Mouse (Mus musculus) forebrain, embryonic 13.5 days (tissue): ENCODE data around the gene Iqgap2. TPM values are rescaled to one million over a fixed set of nuclear protein-coding genes. Genes with fewer than 3 reads are reported as not detected.

Experiments used
- ATAC-seq: fragments of 200-750 bp; cut with Nextera tagmentation; 2 replicates; pipeline ENCODE4 v1.8.0; 2017
- H3K27ac ChIP-seq: fragments of 300-500 bp; sonication (generic); 2 replicates; pipeline ENCODE4 v1.5.1; 2015; ENCODE audit warnings: inconsistent platforms, mild to moderate bottlenecking, moderate library complexity
- H3K27me3 ChIP-seq: fragments of 300-500 bp; sonication (generic); 2 replicates; pipeline ENCODE4 v1.6.1; 2015; ENCODE audit warnings: mild to moderate bottlenecking, inconsistent platforms
- H3K36me3 ChIP-seq: fragments of 300-500 bp; sonication (generic); 2 replicates; pipeline ENCODE4 v1.6.1; 2015; ENCODE audit warnings: mild to moderate bottlenecking, inconsistent platforms; ENCODE audit not compliant: poor library complexity, severe bottlenecking
- H3K4me1 ChIP-seq: fragments of 300-500 bp; sonication (generic); 2 replicates; pipeline ENCODE4 v1.6.1; 2015; ENCODE audit warnings: inconsistent platforms
- H3K4me2 ChIP-seq: fragments of 300-500 bp; sonication (generic); 2 replicates; pipeline ENCODE4 v1.6.1; 2015; ENCODE audit warnings: inconsistent platforms, mild to moderate bottlenecking, moderate library complexity
- H3K4me3 ChIP-seq: fragments of 300-500 bp; sonication (generic); 2 replicates; pipeline ENCODE4 v1.5.1; 2015; ENCODE audit warnings: mild to moderate bottlenecking, inconsistent platforms
- H3K9ac ChIP-seq: fragments of 300-500 bp; sonication (generic); 2 replicates; pipeline ENCODE4 v1.6.1; 2015; ENCODE audit warnings: mild to moderate bottlenecking, inconsistent platforms
- H3K9me3 ChIP-seq: fragments of 300-500 bp; sonication (generic); replicated peaks from 2 replicates; pipeline ENCODE4 v1.6.1; 2016; ENCODE audit warnings: inconsistent platforms
- WGBS: fragments of 180-500 bp; shearing (Covaris S2); methylation state at CpG from one replicate; pipeline ENCODE4 v1.1.7; 2015; 5-methylcytosine and 5-hydroxymethylcytosine counted together
- polyA plus RNA-seq: library from polyadenylated mRNA; unstranded; fragments of >200 nt; fragmentation: Nextera tagmentation; extraction: Ambion mirVana; gene quantifications from 2 replicates; pipeline ENCODE4 v1.2.1, GENCODE M21; 2015

The Iqgap2 gene
- polyA plus RNA-seq, 1 experiment from 2014 or later = 9.1 TPM

- 86% methylated on average over 1 of the region's 1 CpGs for WGBS
- H3K9me3 ChIP-seq = no peaks in the 10 kb centered on the region
- no peaks in the 10 kb centered on the region for H3K4me1 ChIP-seq
- H3K4me3 ChIP-seq = no peak overlapping the region
- no peaks in the 10 kb centered on the region for H3K27me3 ChIP-seq
- ATAC-seq = no peak
- no peak overlapping the region for H3K4me2 ChIP-seq
- no peak overlapping the region for H3K9ac ChIP-seq
- peaks cover 5% of the 10 kb centered on the region; the same call in 1 of the 2 replicates for H3K36me3 ChIP-seq
- H3K27ac ChIP-seq = no peak overlapping the region
Observed at GRCm38 (mm10) chr13:95688576-95688975, 203.1 kb downstream of the Iqgap2 start.

- Histone ChIP-seq H3K27me3 (no peaks in the 10 kb centered on the region), H3K4me3 (no peak overlapping the region), H3K27ac (no peak overlapping the region), H3K9ac (no peak overlapping the region), H3K36me3 (peaks cover 22% of the 10 kb centered on the region; the same call in 1 of the 2 replicates), H3K9me3 (no peaks in the 10 kb centered on the region), H3K4me2 (no peak overlapping the region), H3K4me1 (no peaks in the 10 kb centered on the region)
- no peak for ATAC-seq
- 89% methylated on average over 5 of the region's 5 CpGs for WGBS
Observed at GRCm38 (mm10) chr13:95685736-95686135, 206.0 kb downstream of the Iqgap2 start.

- no peaks in the 10 kb centered on the region for H3K27me3 ChIP-seq
- 95% methylated on average over 9 of the region's 9 CpGs for WGBS
- no peaks in the 10 kb centered on the region for H3K9me3 ChIP-seq
- H3K4me1 ChIP-seq = no peaks in the 10 kb centered on the region
- peaks cover 22% of the 10 kb centered on the region; the same call in 1 of the 2 replicates for H3K36me3 ChIP-seq
- no peak overlapping the region for H3K9ac ChIP-seq
- ATAC-seq = no peak
- no peak overlapping the region for H3K27ac ChIP-seq
- H3K4me2 ChIP-seq = no peak overlapping the region
- no peak overlapping the region for H3K4me3 ChIP-seq
Observed at GRCm38 (mm10) chr13:95684656-95685244, 207.0 kb downstream of the Iqgap2 start.

GRCm38 (mm10) chr13:95679491-95679941 is 212.2 kb downstream of the Iqgap2 start:
- Histone ChIP-seq H3K4me1 (no peaks in the 10 kb centered on the region), H3K9me3 (no peaks in the 10 kb centered on the region), H3K36me3 (peaks cover 22% of the 10 kb centered on the region; the same call in 1 of the 2 replicates), H3K4me3 (no peak overlapping the region), H3K9ac (no peak overlapping the region), H3K4me2 (no peak overlapping the region), H3K27ac (no peak overlapping the region), H3K27me3 (no peaks in the 10 kb centered on the region)
- no peak for ATAC-seq
- WGBS = 93% methylated on average over 4 of the region's 4 CpGs

- 88% methylated on average over 5 of the region's 5 CpGs for WGBS
- ATAC-seq = no peak
- H3K9ac ChIP-seq = no peak overlapping the region
Observed at GRCm38 (mm10) chr13:95679078-95679477, 212.6 kb downstream of the Iqgap2 start.

GRCm38 (mm10) chr13:95672372-95672771 is 219.3 kb downstream of the Iqgap2 start:
- H3K9me3 ChIP-seq = no peaks in the 10 kb centered on the region
- no peak for ATAC-seq
- WGBS = 96% methylated on average over 7 of the region's 7 CpGs
- peaks cover 21% of the 10 kb centered on the region for H3K36me3 ChIP-seq
- H3K4me3 ChIP-seq = no peak overlapping the region
- H3K9ac ChIP-seq = no peak overlapping the region
- no peaks in the 10 kb centered on the region for H3K4me1 ChIP-seq
- H3K27me3 ChIP-seq = no peaks in the 10 kb centered on the region
- no peak overlapping the region for H3K4me2 ChIP-seq
- H3K27ac ChIP-seq = no peak overlapping the region

More at GRCm38 (mm10) chr13:95679078-95679477, 212.6 kb downstream of the Iqgap2 start:
- Histone ChIP-seq H3K36me3 (peaks cover 20% of the 10 kb centered on the region; the same call in 1 of the 2 replicates), H3K4me3 (no peak overlapping the region), H3K27me3 (no peaks in the 10 kb centered on the region), H3K27ac (no peak overlapping the region), H3K4me2 (no peak overlapping the region), H3K4me1 (no peaks in the 10 kb centered on the region), H3K9me3 (no peaks in the 10 kb centered on the region)

GRCm38 (mm10) chr13:95671108-95671897 is 220.4 kb downstream of the Iqgap2 start:
- Histone ChIP-seq H3K4me2 (no peak overlapping the region), H3K27me3 (no peaks in the 10 kb centered on the region), H3K36me3 (peaks cover 21% of the 10 kb centered on the region), H3K9ac (no peak overlapping the region), H3K9me3 (no peaks in the 10 kb centered on the region), H3K4me3 (no peak overlapping the region), H3K4me1 (0 out of 2 replicates have a peak, but pooled peaks cover under 1% of the 10 kb centered on the region), H3K27ac (no peak overlapping the region)
- ATAC-seq = no peak
- 85% methylated on average over 9 of the region's 9 CpGs for WGBS

- Histone ChIP-seq H3K4me3 (no peak overlapping the region), H3K4me2 (no peak overlapping the region), H3K9me3 (no peaks in the 10 kb centered on the region), H3K9ac (no peak overlapping the region), H3K27me3 (no peaks in the 10 kb centered on the region), H3K27ac (no peak overlapping the region), H3K4me1 (0 out of 2 replicates have a peak, but pooled peaks cover 4% of the 10 kb centered on the region), H3K36me3 (peaks cover 21% of the 10 kb centered on the region)
- WGBS = 94% methylated on average over 5 of the region's 5 CpGs
- ATAC-seq = no peak
Observed at GRCm38 (mm10) chr13:95670534-95670933, 221.2 kb downstream of the Iqgap2 start.

- Histone ChIP-seq H3K27me3 (no peaks in the 10 kb centered on the region), H3K4me2 (no peak overlapping the region), H3K9me3 (no peaks in the 10 kb centered on the region), H3K9ac (no peak overlapping the region), H3K27ac (no peak overlapping the region), H3K36me3 (peaks cover 40% of the 10 kb centered on the region), H3K4me1 (0 out of 2 replicates have a peak, but pooled peaks cover 4% of the 10 kb centered on the region), H3K4me3 (no peak overlapping the region)
- WGBS = 14% methylated on average over 7 of the region's 7 CpGs
- ATAC-seq = peak; percentile 50; the same call in 1 of the 2 replicates
Observed at GRCm38 (mm10) chr13:95667260-95667659, 224.5 kb downstream of the Iqgap2 start.

GRCm38 (mm10) chr13:95665644-95666356 is 225.9 kb downstream of the Iqgap2 start:
- WGBS = 77% methylated on average over 13 of the region's 13 CpGs
- Histone ChIP-seq H3K4me1 (0 out of 2 replicates have a peak, but pooled peaks cover 4% of the 10 kb centered on the region), H3K4me2 (no peak overlapping the region), H3K9me3 (no peaks in the 10 kb centered on the region), H3K36me3 (peaks cover 33% of the 10 kb centered on the region), H3K4me3 (no peak overlapping the region), H3K9ac (no peak overlapping the region), H3K27me3 (no peaks in the 10 kb centered on the region), H3K27ac (peak overlapping the region; percentile 63)
- ATAC-seq = peak; percentile 87

GRCm38 (mm10) chr13:95663834-95664233 is 227.9 kb downstream of the Iqgap2 start:
- H3K4me2 ChIP-seq = no peak overlapping the region
- no peak overlapping the region for H3K9ac ChIP-seq
- no peak overlapping the region for H3K4me3 ChIP-seq
- H3K9me3 ChIP-seq = no peaks in the 10 kb centered on the region
- no peak overlapping the region for H3K27ac ChIP-seq
- WGBS = 97% methylated on average over 4 of the region's 4 CpGs
- no peak for ATAC-seq
- no peaks in the 10 kb centered on the region for H3K27me3 ChIP-seq
- peaks cover 36% of the 10 kb centered on the region for H3K36me3 ChIP-seq
- H3K4me1 ChIP-seq = 0 out of 2 replicates have a peak, but pooled peaks cover 4% of the 10 kb centered on the region

GRCm38 (mm10) chr13:95659432-95659831 is 232.3 kb downstream of the Iqgap2 start:
- no peak overlapping the region for H3K4me2 ChIP-seq
- no peaks in the 10 kb centered on the region for H3K9me3 ChIP-seq
- no peak overlapping the region for H3K27ac ChIP-seq
- H3K27me3 ChIP-seq = no peaks in the 10 kb centered on the region
- H3K4me3 ChIP-seq = no peak overlapping the region
- H3K9ac ChIP-seq = no peak overlapping the region
- 83% methylated on average over 7 of the region's 7 CpGs for WGBS
- H3K4me1 ChIP-seq = no peaks in the 10 kb centered on the region
- peaks cover 28% of the 10 kb centered on the region for H3K36me3 ChIP-seq
- no peak for ATAC-seq
